Mouse (Mus musculus) stomach, embryonic 16.5 days (tissue): ENCODE results near the gene Prl3b1. TPM values are rescaled to one million over a fixed set of nuclear protein-coding genes. Genes with fewer than 3 reads are reported as not detected.

Source experiments
- ATAC-seq: fragments of 200-750 bp; cut with Nextera tagmentation; 2 replicates; pipeline ENCODE4 v1.8.0; 2017; ENCODE audit warnings: moderate number of reproducible peaks, moderate TSS enrichment; ENCODE audit not compliant: insufficient read depth, low FRiP score
- H3K27ac ChIP-seq: fragments of 300-500 bp; sonication (generic); 2 replicates; pipeline ENCODE4 v1.5.1; 2014; ENCODE audit warnings: low read length
- H3K27me3 ChIP-seq: fragments of 300-500 bp; sonication (generic); 2 replicates; pipeline ENCODE4 v1.6.1; 2014; ENCODE audit warnings: low read length, control low read depth, mixed read lengths; ENCODE audit not compliant: control insufficient read depth, insufficient read depth
- H3K36me3 ChIP-seq: fragments of 300-500 bp; sonication (generic); 2 replicates; pipeline ENCODE4 v1.6.1; 2014; ENCODE audit warnings: low read length; ENCODE audit not compliant: control insufficient read depth, insufficient read depth
- H3K4me1 ChIP-seq: fragments of 300-500 bp; sonication (generic); 2 replicates; pipeline ENCODE4 v1.6.1; 2014; ENCODE audit warnings: low read length, control low read depth, mixed read lengths; ENCODE audit not compliant: control insufficient read depth, insufficient read depth
- H3K4me2 ChIP-seq: fragments of 300-500 bp; sonication (generic); 2 replicates; pipeline ENCODE4 v1.6.1; 2014; ENCODE audit warnings: low read depth, low read length, mixed read lengths
- H3K4me3 ChIP-seq: fragments of 300-500 bp; sonication (generic); replicated peaks from 2 replicates; pipeline ENCODE4 v1.5.1; 2014; ENCODE audit warnings: mild to moderate bottlenecking, low read length
- H3K9ac ChIP-seq: fragments of 300-500 bp; sonication (generic); 2 replicates; pipeline ENCODE4 v1.6.1; 2014; ENCODE audit warnings: low read length
- H3K9me3 ChIP-seq: fragments of 300-500 bp; sonication (generic); replicated peaks from 2 replicates; pipeline ENCODE4 v1.6.1; 2016; ENCODE audit warnings: low read length, control low read depth; ENCODE audit not compliant: control insufficient read depth
- WGBS: fragments of 180-500 bp; shearing (Covaris S2); extraction: QIAGEN DNeasy Blood & Tissue Kit; methylation state at CpG from one replicate; pipeline ENCODE4 v1.1.7; 2014; 5-methylcytosine and 5-hydroxymethylcytosine counted together
- polyA plus RNA-seq: library from polyadenylated mRNA; unstranded; fragments of >200 nt; fragmentation: Nextera tagmentation; extraction: Ambion mirVana; gene quantifications from 2 replicates; pipeline ENCODE4 v1.2.1, GENCODE M21; 2015

Prl3b1 gene
- polyA plus RNA-seq = not detected in 2 replicates

DNA sequence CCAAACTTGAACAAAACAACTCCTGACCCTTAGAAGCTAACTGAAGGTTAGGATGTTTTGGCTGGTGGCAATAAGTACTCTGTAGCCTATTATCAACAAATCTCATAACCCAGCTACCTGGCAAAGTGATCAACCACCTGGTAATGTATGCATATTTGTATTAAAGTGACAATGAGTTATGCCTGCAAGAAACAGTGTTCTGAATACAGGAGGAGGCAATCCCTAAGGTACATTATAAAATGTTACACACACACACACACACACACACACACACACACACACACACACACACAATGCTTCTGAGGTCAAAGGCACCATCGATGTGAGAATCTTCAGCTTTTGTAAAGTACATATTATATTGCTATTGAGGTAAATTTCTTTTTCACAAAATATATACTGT, at the start of gene Prl3b1:
Gene Prl3b1 (plus strand): TSS at position 301 of the 400 bp plus-strand sequence.
- 100% methylated on average over 1 of the region's 1 CpGs for WGBS
- H3K9me3 ChIP-seq = no peaks in the 10 kb centered on the region
- no peak within 1 kb of the TSS for H3K4me2 ChIP-seq
- no peak within 1 kb of the TSS for H3K4me3 ChIP-seq
- no peak for ATAC-seq
- H3K4me1 ChIP-seq = no peaks in the 10 kb centered on the region
- H3K27me3 ChIP-seq = no peaks in the 10 kb centered on the region
- H3K36me3 ChIP-seq = no peaks in the 10 kb centered on the region
- H3K9ac ChIP-seq = no peak within 1 kb of the TSS
- H3K27ac ChIP-seq = no peak within 1 kb of the TSS

DNA sequence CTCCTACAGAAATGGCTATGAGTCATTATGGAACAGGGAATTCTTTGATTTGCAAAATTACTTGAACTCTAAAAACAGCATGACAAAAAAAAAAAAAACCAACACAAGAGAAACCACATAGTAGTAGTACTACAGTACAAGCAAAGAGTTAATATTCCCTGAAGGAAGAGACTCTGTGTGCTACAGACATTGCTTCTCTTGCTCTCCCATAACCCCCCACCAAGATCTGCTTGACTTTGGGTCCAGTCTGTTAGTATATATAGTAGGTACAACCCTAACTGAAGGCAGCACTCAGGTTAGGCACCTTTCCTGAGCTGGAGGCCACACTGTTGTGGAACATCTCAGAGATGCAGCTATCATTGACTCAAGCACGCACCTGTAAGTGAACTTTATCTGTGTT, 45.3 kb upstream of the Prl3b1 start, which contains the start of gene Prl3c1:
Gene Prl3c1 (plus strand): TSS at position 301 of the 400 bp plus-strand sequence.
- 81% methylated on average over 1 of the region's 1 CpGs for WGBS
- H3K4me1 ChIP-seq = no peaks in the 10 kb centered on the region

DNA sequence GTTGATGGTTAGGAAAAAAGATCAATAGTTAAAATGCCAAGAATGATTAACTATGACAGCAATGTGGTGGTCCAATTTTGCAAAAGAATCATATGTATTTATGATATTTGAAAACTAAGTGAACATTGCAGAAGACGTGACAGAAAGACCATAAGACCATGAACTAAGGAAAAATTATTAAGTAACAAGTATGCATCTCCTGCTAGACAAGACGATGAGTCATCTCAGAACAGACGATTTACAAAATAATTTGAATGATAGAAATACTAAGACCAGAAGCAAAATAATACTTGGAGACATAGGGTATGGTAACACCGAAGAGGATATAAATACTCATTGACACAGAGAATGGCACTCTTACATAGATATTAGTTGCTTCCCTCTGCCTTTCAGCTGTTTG, 17.5 kb downstream of the Prl3b1 start, which contains the start of gene Prl3a1:
Gene Prl3a1 (plus strand): TSS at position 301 of the 400 bp plus-strand sequence.
- Histone ChIP-seq H3K4me1 (no peaks in the 10 kb centered on the region), H3K9ac (no peak within 1 kb of the TSS), H3K27ac (no peak within 1 kb of the TSS), H3K4me2 (no peak within 1 kb of the TSS), H3K4me3 (no peak within 1 kb of the TSS), H3K9me3 (no peaks in the 10 kb centered on the region), H3K36me3 (no peaks in the 10 kb centered on the region), H3K27me3 (no peaks in the 10 kb centered on the region)
- ATAC-seq = no peak
- WGBS = 85% methylated on average over 4 of the region's 4 CpGs

More for the DNA sequence above, 45.3 kb upstream of the Prl3b1 start, which contains the start of gene Prl3c1:
- Histone ChIP-seq H3K9me3 (no peaks in the 10 kb centered on the region), H3K9ac (no peak within 1 kb of the TSS), H3K4me2 (no peak within 1 kb of the TSS), H3K4me3 (no peak within 1 kb of the TSS), H3K27me3 (no peaks in the 10 kb centered on the region), H3K36me3 (no peaks in the 10 kb centered on the region), H3K27ac (no peak within 1 kb of the TSS)
- no peak for ATAC-seq

Other genes with a start within 250 kb of the Prl3b1 start
- not detected in 2 replicates for gene Prl, start 184.3 kb upstream of the Prl3b1 start, polyA plus RNA-seq
- gene Prl3d1, start 147.7 kb upstream of the Prl3b1 start, polyA plus RNA-seq = not detected in 2 replicates
- not detected in 2 replicates for gene Prl3d2, start 120.1 kb upstream of the Prl3b1 start, polyA plus RNA-seq
- gene Prl3d3, start 85.1 kb upstream of the Prl3b1 start, polyA plus RNA-seq = not detected in 2 replicates
- not detected in 2 replicates for gene Prl3c1, start 45.2 kb upstream of the Prl3b1 start, polyA plus RNA-seq
- gene Prl3a1, start 17.6 kb downstream of the Prl3b1 start, polyA plus RNA-seq = not detected in 2 replicates
- not detected in 2 replicates for gene Prl6a1, start 70.8 kb downstream of the Prl3b1 start, polyA plus RNA-seq
- gene Prl8a2, start 103.8 kb downstream of the Prl3b1 start, polyA plus RNA-seq = not detected in 2 replicates
- gene Prl2b1, start 149.0 kb downstream of the Prl3b1 start, polyA plus RNA-seq = not detected in 2 replicates
- not detected in 2 replicates for gene Prl8a6, start 196.8 kb downstream of the Prl3b1 start, polyA plus RNA-seq